In genomic region chr17:25076906-25077305, GRCm38 (mm10) we compare ENCODE assay signal across 10 mouse cellular contexts. TPM values are rescaled to one million over a fixed set of nuclear protein-coding genes. Genes with fewer than 3 reads are reported as not detected.
DNase-seq lines count a peak whose midpoint lies in the region; ATAC-seq and TF ChIP-seq lines count a peak whose summit lies in the region.
"Had no signal": no experiment of that assay in that cellular context is flagged by ENCODE, and none has a peak within 500 bp of the region (broad histone marks: within the 10 kb centered on the region; RNA-seq: fewer than 3 reads in every experiment).

No protein-coding gene starts in this region.

- H3K27me3 ChIP-seq in hindbrain, embryonic 13.5 days: no peaks in the 10 kb centered on the region
- no peaks in the 10 kb centered on the region for H3K27me3 ChIP-seq in hindbrain, embryonic 10.5 days (ENCODE audit: insufficient read depth, poor library complexity, severe bottlenecking)
- H3K27me3 ChIP-seq in liver, postnatal 0 days (ENCODE audit: insufficient read depth, low read length): no peaks in the 10 kb centered on the region
- no peaks in the 10 kb centered on the region for H3K27me3 ChIP-seq in liver, embryonic 11.5 days (replicated peaks; ENCODE audit: control insufficient read depth, insufficient read depth, low read length)
- no peaks in the 10 kb centered on the region for H3K27me3 ChIP-seq in cerebellum, adult 2 months (ENCODE audit: control insufficient read depth, insufficient read depth, low read length)

- H3K36me3 ChIP-seq in hindbrain, embryonic 13.5 days: peaks cover 18% of the 10 kb centered on the region
- H3K36me3 ChIP-seq in hindbrain, embryonic 10.5 days: peaks cover 41% of the 10 kb centered on the region
- H3K36me3 ChIP-seq in liver, postnatal 0 days (replicated peaks; ENCODE audit: insufficient read depth, low read length): no peaks in the 10 kb centered on the region
- no peaks in the 10 kb centered on the region; the same call in 1 of the 2 replicates for H3K36me3 ChIP-seq in liver, embryonic 11.5 days (ENCODE audit: control insufficient read depth, insufficient read depth, low read length)

- no peak for TF ChIP-seq EP300 in liver, postnatal 0 days (IDR thresholded peaks at IDR 0.05; ENCODE audit: low read depth)

- H3K4me1 ChIP-seq in hindbrain, embryonic 13.5 days (replicated peaks): peaks cover 25% of the 10 kb centered on the region
- 0 out of 2 replicates have a peak, but pooled peaks cover 11% of the 10 kb centered on the region for H3K4me1 ChIP-seq in hindbrain, embryonic 10.5 days (replicated peaks)
- H3K4me1 ChIP-seq in liver, postnatal 0 days (ENCODE audit: insufficient read depth): no peaks in the 10 kb centered on the region
- H3K4me1 ChIP-seq in liver, embryonic 11.5 days (replicated peaks; ENCODE audit: control insufficient read depth, insufficient read depth, low read length): peaks cover 3% of the 10 kb centered on the region
- peaks cover 20% of the 10 kb centered on the region for H3K4me1 ChIP-seq in cerebellum, adult 2 months (ENCODE audit: control insufficient read depth, insufficient read depth, low read length)

- TF ChIP-seq POLR2A in cerebellum, adult 2 months (IDR thresholded peaks at IDR 0.05; ENCODE audit: borderline replicate concordance, insufficient read depth, low read length): no peak

- no peak overlapping the region for H3K4me2 ChIP-seq in hindbrain, embryonic 13.5 days
- 0 out of 2 replicates have a peak overlapping the region, but pooled peaks have one; percentile 55 for H3K4me2 ChIP-seq in liver, postnatal 0 days (ENCODE audit: low read depth, low read length)
- H3K4me2 ChIP-seq in liver, embryonic 11.5 days: no peak overlapping the region
- H3K4me2 ChIP-seq: midbrain, embryonic 11.5 days had no signal

- no peak overlapping the region for H3K4me3 ChIP-seq in hindbrain, embryonic 13.5 days
- H3K4me3 ChIP-seq in hindbrain, embryonic 10.5 days: no peak overlapping the region
- H3K4me3 ChIP-seq in liver, postnatal 0 days (ENCODE audit: low read depth, low read length): no peak overlapping the region
- no peak overlapping the region for H3K4me3 ChIP-seq in liver, embryonic 11.5 days (ENCODE audit: low read depth, low read length)
- no peak overlapping the region for H3K4me3 ChIP-seq in cerebellum, adult 2 months (replicated peaks; ENCODE audit: insufficient read depth, low read depth, low read length)

- TF ChIP-seq CTCF in liver, postnatal 0 days (IDR thresholded peaks at IDR 0.05; ENCODE audit: low read depth): no peak
- TF ChIP-seq CTCF in cerebellum, adult 2 months (IDR thresholded peaks at IDR 0.05; ENCODE audit: borderline replicate concordance, insufficient read depth, low read depth, low read length): no peak

- no peak overlapping the region for H3K9ac ChIP-seq in hindbrain, embryonic 13.5 days
- H3K9ac ChIP-seq in liver, postnatal 0 days (replicated peaks): no peak overlapping the region
- no peak overlapping the region for H3K9ac ChIP-seq in liver, embryonic 11.5 days (ENCODE audit: low read depth, low read length)

- ATAC-seq in hindbrain, embryonic 13.5 days (ENCODE audit: low FRiP score): no peak
- no peak for ATAC-seq in liver, postnatal 0 days
- ATAC-seq in liver, embryonic 11.5 days (replicated peaks; ENCODE audit: low FRiP score): no peak

- 79% methylated on average over 4 of the region's 4 CpGs for WGBS in hindbrain, embryonic 13.5 days
- 91% methylated on average over 4 of the region's 4 CpGs for WGBS in hindbrain, embryonic 10.5 days
- 88% methylated on average over 4 of the region's 4 CpGs for WGBS in liver, postnatal 0 days (ENCODE audit: insufficient replicate concordance)
- 91% methylated on average over 4 of the region's 4 CpGs for WGBS in liver, embryonic 11.5 days
- WGBS in cerebellum, adult 2 months: 9% methylated on average over 4 of the region's 4 CpGs

- H3K9me3 ChIP-seq in hindbrain, embryonic 13.5 days: no peaks in the 10 kb centered on the region
- no peaks in the 10 kb centered on the region for H3K9me3 ChIP-seq in hindbrain, embryonic 10.5 days
- H3K9me3 ChIP-seq in liver, postnatal 0 days (ENCODE audit: low read length): no peaks in the 10 kb centered on the region
- H3K9me3 ChIP-seq in liver, embryonic 11.5 days (ENCODE audit: control insufficient read depth, low read length): no peaks in the 10 kb centered on the region

- H3K27ac ChIP-seq in hindbrain, embryonic 13.5 days: peak overlapping the region; percentile 71
- no peak overlapping the region for H3K27ac ChIP-seq in hindbrain, embryonic 10.5 days
- no peak overlapping the region for H3K27ac ChIP-seq in liver, postnatal 0 days (ENCODE audit: low read depth)
- no peak overlapping the region for H3K27ac ChIP-seq in liver, embryonic 11.5 days (ENCODE audit: low read depth, low read length)
- H3K27ac ChIP-seq in cerebellum, adult 2 months (ENCODE audit: insufficient read depth, low read length): peak overlapping the region; percentile 23

- no peak for DNase-seq in hindbrain, embryonic 10.5 days (ENCODE audit: low spot score)
- DNase-seq in liver, postnatal 0 days: no peak
- DNase-seq in liver, embryonic 11.5 days (ENCODE audit: low spot score): no peak
- peak; percentile 51 to 67 for DNase-seq in cerebellum, adult 2 months
- peak; percentile 74 to 79 for DNase-seq in cerebellum, postnatal 10 days
- no peak for DNase-seq in spleen, adult 12 weeks (ENCODE audit: low spot score)
- DNase-seq: liver; thymus, postnatal 36 days had no signal

RNA-seq across cellular contexts. Expression of gene Tmem204, which starts 6.5 kb away (rescaled TPM):
- polyA plus RNA-seq in hindbrain, embryonic 13.5 days (2015; fragmentation: Nextera tagmentation; extraction: Ambion mirVana): 10.8 and 11.5 TPM in 2 replicates
- polyA plus RNA-seq in hindbrain, embryonic 10.5 days (2016; fragmentation: Nextera tagmentation; extraction: Ambion mirVana): 13.0 and 13.7 TPM in 2 replicates
- polyA plus RNA-seq in liver, postnatal 0 days (2015; fragmentation: Nextera tagmentation; extraction: Ambion mirVana): 8.3 and 9.4 TPM in 2 replicates
- 8.5 and 10.1 TPM in 2 replicates for polyA plus RNA-seq in liver, embryonic 11.5 days (2014; fragmentation: Nextera tagmentation; extraction: Ambion mirVana)
- 20.4 and 22.8 TPM in 2 replicates for polyA plus RNA-seq in cerebellum, adult 2 months (2012; rRNA removed)

RNA-seq across cellular contexts. Expression of gene Telo2, which starts 38.9 kb away (rescaled TPM):
- polyA plus RNA-seq in hindbrain, embryonic 13.5 days (2015; fragmentation: Nextera tagmentation; extraction: Ambion mirVana): 41.9 and 45.5 TPM in 2 replicates
- 49.9 and 52.3 TPM in 2 replicates for polyA plus RNA-seq in hindbrain, embryonic 10.5 days (2016; fragmentation: Nextera tagmentation; extraction: Ambion mirVana)
- polyA plus RNA-seq in liver, postnatal 0 days (2015; fragmentation: Nextera tagmentation; extraction: Ambion mirVana): 5.3 and 5.7 TPM in 2 replicates
- 46.2 and 49.6 TPM in 2 replicates for polyA plus RNA-seq in liver, embryonic 11.5 days (2014; fragmentation: Nextera tagmentation; extraction: Ambion mirVana)
- polyA plus RNA-seq in cerebellum, adult 2 months (2012; rRNA removed): 39.5 and 43.7 TPM in 2 replicates

RNA-seq across cellular contexts. Expression of gene Ptx4, which starts 43.7 kb away (rescaled TPM):
- not detected in 2 replicates for polyA plus RNA-seq in hindbrain, embryonic 13.5 days (2015; fragmentation: Nextera tagmentation; extraction: Ambion mirVana)
- not detected in 2 replicates for polyA plus RNA-seq in hindbrain, embryonic 10.5 days (2016; fragmentation: Nextera tagmentation; extraction: Ambion mirVana)
- not detected in 2 replicates for polyA plus RNA-seq in liver, postnatal 0 days (2015; fragmentation: Nextera tagmentation; extraction: Ambion mirVana)
- polyA plus RNA-seq in liver, embryonic 11.5 days (2014; fragmentation: Nextera tagmentation; extraction: Ambion mirVana): not detected in 2 replicates
- polyA plus RNA-seq in cerebellum, adult 2 months (2012; rRNA removed): 0.11 TPM in 1 of 2 replicates, not detected in the other
- polyA plus RNA-seq: midbrain, embryonic 11.5 days had no signal

RNA-seq across cellular contexts. Expression of gene Clcn7, which starts 56.3 kb away (rescaled TPM):
- 24.9 and 30.4 TPM in 2 replicates for polyA plus RNA-seq in hindbrain, embryonic 13.5 days (2015; fragmentation: Nextera tagmentation; extraction: Ambion mirVana)
- polyA plus RNA-seq in hindbrain, embryonic 10.5 days (2016; fragmentation: Nextera tagmentation; extraction: Ambion mirVana): 23.5 and 24.7 TPM in 2 replicates
- polyA plus RNA-seq in liver, postnatal 0 days (2015; fragmentation: Nextera tagmentation; extraction: Ambion mirVana): 7.3 and 8.6 TPM in 2 replicates
- polyA plus RNA-seq in liver, embryonic 11.5 days (2014; fragmentation: Nextera tagmentation; extraction: Ambion mirVana): 18.7 and 19.7 TPM in 2 replicates
- 50.3 and 52.7 TPM in 2 replicates for polyA plus RNA-seq in cerebellum, adult 2 months (2012; rRNA removed)

Comparison
In these comparisons a context has a peak if more than half of its experiments do, and no peak if none do; other contexts are left out.
1. H3K27ac ChIP-seq: peak in hindbrain, embryonic 13.5 days (single experiment) and cerebellum, adult 2 months (single experiment); none in hindbrain, embryonic 10.5 days (single experiment), liver, postnatal 0 days (single experiment) and liver, embryonic 11.5 days (single experiment).
2. DNase-seq: peak in cerebellum, adult 2 months (2 of 2) and cerebellum, postnatal 10 days (2 of 2); none in hindbrain, embryonic 10.5 days (single experiment), liver, postnatal 0 days (single experiment), liver, embryonic 11.5 days (single experiment) and spleen, adult 12 weeks (single experiment).